Mouse (Mus musculus) kidney, postnatal 25 days (tissue): ENCODE measurements around the gene Hectd4.
"Not testable (repeated sequence)": the region's sequence is repeated elsewhere in the genome, so short reads cannot be mapped to it uniquely, and the experiment has no call there.

Experiments used
- DNase-seq, 2 experiments: peaks; one replicate each; pipeline ENCODE4 v3.0.0; 2021; ENCODE audit warnings: mixed read lengths in 2 of 2

Hectd4 gene

DNA sequence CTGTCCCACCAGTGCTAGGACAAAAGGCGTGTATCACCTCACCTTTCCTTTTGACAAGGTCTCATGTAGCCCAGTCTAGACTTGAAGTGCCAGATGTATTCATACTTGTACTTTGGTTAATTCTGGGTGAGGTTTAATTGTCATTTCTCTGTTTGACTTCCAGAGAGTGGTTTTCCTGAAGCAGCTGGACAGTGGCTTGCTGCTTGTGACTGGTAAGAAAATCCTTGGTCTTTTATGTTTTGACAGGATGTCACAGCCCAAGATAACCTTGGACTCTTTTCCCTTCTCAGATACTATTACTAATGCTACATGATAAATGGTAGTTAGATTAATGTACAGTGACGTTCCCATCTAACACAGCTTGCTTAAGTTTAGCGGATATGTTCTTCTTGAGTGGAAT is 13.0 kb upstream of the Hectd4 start:
- no peak for DNase-seq

DNA sequence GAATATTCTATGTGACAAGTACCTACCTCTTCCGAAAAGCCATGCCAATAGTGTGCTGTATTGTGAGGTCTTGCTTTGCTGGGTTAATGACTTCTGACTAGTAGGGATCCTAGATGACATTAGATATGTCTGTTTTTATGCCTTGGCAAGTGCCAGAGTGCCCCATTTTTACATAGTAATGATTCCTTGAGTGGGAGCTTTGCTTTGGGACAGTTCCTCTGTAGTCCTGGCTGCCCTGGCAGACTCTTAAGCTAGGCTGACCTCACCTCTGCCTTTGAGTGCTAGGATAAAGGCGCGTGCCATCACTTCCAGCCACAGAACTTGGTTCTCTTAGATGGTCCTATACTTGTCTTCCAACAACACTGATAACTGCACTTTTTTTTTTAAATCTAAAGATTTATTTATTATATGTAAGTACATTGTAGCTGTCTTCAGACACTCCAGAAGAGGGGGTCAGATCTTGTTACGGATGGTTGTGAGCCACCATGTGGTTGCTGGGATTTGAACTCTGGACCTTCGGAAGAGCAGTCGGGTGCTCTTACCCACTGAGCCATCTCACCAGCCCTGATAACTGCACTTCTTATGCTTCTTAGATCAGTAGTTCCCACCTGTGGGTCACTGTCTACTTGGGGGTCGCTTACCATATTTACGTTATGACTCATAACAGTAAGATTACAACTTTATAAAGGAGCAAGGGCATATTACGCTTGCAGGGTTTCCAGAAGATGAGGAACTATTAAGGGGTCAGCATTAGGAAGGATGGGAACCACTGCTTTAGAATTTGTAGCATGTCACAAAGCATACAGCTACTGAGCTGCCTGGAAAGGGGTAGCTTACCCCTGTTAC is 10.0 kb upstream of the Hectd4 start:
- no peak for DNase-seq

DNA sequence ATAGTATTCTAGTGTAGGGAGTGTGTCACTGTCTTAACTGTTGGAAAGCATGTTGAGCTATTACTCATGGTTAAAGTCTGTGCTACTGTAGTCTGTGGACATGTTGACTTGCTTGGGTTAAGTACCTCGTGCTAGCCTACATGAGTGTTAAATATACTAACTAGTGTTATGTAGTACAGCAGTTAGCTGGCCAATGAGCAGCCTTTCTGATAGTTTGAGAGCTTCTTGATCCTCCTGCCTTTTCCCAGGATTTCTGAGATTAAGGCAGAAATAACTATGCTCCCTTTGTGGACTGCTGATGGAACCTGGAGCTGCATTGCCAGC is 9.5 kb upstream of the Hectd4 start:
- DNase-seq, result no peak

DNA sequence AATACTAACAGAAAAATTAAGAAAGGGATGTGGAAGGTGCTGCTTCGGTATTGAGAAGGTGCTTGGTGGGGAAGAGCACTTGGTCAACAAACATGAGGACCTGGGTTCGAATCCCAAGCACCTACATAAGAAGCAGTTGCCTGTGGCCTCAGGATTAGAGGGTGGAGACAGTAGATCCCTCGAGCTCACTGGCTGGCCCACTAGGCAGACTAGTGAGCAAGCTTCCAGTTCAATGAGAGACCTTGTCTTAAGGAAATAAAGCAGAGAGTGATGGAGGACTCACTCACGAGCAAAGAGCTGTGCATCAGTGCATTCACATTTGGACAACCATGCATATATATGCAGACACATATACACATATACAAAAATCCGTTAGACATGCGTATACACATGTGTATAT is 7.9 kb upstream of the Hectd4 start:
- DNase-seq, result no peak

DNA sequence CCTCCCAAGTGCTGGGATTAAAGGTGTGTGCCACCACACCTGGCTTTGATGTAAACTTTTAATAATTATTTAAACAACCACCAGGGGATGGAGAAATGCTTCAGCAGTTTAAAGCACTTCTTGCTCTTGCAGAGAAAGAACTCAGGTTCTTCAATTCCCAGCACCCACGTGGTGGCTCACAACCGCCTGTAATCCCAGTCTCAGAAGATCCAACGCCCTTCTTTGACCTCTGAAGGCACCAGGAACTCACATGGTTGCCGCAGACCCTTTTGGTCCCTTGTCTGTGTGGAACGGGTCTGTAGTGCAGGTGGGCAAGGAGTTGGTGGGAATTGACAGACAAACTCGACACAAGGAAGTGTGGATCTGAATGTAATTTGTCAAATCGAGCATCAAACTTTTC is 5.3 kb upstream of the Hectd4 start:
- DNase-seq, result no peak

DNA sequence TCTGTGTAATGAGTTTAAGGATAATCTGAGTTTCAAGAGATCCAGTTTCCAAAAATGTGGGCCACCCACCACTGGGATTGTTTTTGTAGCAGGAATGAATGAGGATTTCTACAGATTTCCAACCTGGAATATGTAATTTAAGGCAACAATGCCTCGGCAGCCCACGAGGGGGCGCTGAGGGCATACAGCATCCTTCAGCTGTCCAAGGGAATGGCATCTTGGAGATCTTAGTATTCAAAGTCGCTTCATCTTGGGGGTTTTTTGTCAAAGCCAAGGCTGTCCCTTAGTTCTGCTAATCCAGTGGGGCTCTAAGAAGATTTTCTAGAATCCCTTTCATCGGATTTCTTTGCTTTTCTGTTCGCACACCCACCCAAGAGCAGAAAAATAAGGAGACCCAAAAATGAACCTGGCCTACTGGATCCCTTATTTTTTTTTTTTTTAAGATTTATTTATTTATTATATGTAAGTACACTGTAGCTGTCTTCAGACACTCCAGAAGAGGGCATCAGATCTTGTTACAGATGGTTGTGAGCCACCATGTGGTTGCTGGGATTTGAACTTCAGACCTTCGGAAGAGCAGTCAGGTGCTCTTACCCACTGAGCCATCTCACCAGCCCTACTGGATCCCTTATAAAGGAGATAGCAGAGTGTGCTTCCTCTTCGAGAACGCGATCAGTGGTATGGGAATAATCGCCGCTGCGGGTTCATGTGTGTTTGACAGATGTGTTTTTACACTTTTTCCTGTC is 4.5 kb upstream of the Hectd4 start:
- peak; percentile 62 to 79 for DNase-seq

DNA sequence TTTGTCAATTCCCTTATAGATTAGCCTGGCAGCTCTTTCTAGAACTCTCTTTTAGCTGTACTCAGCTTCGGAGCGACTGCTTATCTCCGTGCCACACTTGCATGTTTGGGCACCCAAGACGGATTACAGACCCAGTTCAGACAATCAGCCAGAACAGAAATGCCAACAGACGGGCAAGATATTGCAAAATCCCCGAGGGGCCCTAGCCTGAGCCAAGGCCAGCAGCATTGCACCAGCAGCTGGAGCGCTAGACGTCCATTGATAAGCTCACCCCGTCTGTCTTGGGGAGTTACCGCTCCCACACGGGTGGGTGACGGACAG is 3.9 kb upstream of the Hectd4 start:
- no peak for DNase-seq

DNA sequence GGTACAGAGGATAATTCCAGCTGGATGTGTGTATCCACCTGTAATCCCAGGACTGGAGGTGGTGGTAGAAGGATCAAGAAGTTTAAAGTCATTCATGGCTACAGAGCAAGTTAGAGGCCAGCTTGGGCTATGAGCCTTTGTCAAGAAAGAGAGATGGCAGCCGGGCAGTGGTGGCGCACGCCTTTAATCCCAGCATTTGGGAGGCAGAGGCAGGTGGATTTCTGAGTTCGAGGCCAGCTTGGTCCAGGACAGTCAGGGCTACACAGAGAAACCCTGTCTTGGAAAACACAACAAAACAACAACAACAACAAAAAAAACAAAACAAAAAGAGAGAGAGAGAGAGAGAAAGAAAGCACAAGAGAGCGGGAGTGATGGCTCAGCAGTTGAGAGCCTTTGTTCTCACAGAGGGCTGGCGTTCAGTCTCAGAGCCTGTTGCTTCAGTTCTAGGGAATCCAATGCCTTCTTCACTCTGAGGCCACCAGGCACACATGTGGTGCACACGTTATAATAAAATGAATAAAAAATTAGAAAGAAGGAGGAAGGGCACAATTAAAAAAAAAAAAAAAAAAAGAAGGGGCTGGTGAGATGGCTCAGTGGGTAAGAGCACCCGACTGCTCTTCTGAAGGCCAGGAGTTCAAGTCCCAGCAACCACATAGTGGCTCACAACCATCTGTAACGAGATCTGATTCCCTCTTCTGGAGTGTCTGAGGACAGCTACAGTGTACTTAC is 3.3 kb upstream of the Hectd4 start:
- DNase-seq, result not testable (repeated sequence)

DNA sequence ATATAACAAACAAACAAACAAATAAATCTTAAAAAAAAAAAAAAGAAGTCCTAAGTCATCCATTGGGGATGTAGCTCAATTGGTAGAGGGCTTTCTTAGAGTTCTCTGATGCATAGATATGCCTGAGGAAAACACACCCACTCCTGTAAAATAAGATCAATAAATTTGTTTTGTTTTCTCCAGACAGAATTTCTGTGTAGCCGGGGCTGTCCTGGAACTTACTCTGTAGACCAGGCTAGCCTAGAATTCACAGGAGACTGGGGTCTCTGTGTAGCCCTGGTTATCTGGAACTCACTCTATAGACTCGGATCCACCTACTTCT is 2.7 kb upstream of the Hectd4 start:
- DNase-seq, result no peak

DNA sequence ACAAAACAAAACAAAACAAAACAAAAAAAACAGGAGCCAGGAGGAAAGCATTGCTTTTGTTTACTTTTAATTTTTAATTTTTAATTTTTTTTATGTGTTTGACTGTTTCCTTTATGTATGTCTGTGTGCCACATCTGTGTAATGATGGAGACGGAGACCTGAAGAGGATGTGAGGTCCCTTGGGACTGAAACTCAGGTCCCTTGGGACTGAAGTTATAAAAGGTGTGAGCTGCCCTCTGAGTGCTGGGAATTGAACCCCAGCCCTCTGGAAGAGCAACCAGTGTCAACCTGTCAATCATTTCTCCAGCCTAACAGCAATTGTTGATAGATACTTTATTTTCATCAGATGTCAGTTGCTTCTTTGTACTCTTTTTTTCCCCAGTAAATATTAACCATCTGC is 829 bp upstream of the Hectd4 start:
- DNase-seq, result no peak

DNA sequence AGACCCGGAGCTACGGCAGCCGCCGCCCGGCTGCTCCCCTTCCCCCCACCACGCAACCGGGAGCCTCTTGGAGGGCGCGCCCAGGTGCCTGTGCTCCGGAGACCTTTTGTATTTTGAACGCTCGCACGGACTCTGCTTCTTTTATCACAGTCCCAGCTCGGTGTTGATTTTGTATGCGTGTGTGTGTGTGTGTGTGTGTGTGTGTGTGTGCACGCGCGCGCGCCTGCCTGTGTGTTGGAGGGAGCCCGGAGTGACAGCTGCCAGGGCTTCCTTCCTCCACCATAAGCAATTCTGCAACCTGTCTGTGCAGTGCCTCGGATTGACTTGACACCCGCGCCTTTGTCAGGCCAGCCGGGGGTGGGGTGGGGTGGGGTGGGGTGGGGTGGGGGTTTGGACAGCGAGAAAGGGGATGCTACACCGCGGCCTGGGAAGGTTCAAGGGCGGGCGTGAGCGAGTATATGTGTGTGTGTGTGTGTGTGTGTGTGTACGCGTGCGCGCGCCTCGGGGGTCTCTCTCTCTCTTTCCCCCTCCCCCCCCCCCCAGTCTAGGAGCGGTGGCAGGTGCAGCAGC is 798 bp downstream of the Hectd4 start:
- DNase-seq, result peak; percentile 33 to 46

DNA sequence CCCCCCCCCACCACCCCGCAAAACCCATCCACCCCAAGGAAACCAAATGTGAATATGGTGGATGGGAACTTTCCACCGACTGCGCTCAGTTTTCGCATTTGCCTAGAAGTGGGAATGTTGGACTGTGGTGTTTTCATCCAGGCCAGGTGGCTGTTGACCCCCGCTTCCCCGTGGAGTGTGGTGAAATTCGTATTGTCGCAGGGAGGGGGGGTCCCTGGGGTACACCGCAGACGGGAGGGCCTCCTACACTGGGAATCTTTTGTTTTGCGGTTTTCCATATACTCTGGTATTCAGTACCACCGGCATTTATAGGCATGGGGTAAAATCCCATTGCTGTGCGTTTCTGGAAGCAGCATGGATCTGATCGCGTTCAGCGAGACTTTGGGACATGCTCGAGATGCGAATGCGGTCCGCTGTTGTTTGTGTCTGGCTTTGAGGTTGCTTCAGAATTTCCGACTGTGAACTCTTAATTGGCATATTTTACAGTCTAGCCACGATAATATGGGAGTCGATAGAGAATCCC is 1.4 kb downstream of the Hectd4 start:
- no peak for DNase-seq

DNA sequence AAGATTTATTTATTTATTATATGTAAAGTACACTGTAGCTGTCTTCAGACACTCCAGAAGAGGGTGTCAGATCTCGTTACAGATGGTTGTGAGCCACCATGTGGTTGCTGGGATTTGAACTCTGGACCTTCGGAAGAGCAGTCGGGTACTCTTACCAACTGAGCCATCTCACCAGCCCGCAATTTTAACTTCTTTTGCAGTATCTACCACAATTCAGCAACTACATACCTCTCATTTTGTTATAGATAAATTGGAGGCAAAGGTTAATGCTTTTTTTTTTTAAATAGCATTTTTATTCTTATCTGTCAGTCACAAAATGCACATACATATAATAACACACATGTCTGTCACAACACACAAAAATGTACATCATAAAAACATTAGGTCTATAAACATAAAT is 4.0 kb downstream of the Hectd4 start:
- not testable (repeated sequence) for DNase-seq

DNA sequence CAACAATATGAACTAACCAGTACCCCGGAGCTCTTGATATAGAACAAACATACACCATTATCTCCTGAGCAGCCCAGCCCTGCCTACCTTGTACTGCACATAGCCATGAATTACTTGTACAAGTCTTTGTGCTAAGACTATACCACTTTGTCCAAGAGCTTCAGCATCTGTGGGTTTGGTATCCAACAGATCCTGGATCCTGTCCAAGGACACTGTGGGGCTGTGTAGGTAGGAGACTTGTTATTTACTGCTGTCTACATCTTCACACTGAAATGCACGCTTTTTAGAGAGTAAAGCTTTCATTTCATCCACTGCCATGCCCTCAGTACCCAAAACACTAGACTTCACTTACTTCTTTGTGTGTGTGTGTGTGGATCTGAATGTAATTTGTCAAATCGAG is 4.8 kb downstream of the Hectd4 start:
- no peak for DNase-seq

DNA sequence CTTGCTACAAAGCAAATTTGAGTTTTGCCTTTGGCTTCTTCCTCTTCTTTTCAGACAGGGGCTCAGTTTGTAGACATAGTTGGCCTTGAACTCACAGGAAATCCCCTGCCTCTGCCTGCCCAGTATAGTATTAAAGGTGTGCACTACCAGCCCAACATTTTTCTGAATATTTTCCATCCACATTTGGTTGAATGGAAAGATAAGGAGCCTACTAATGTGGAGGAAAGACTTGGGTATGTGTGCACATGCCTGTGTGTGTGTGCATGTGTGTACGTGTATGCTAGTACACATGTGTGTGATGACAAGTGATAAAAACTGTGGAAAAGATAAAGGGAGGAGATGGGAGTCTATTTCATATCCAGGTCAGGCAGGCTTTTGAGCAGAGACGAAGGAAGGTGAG is 5.8 kb downstream of the Hectd4 start:
- DNase-seq, result no peak

DNA sequence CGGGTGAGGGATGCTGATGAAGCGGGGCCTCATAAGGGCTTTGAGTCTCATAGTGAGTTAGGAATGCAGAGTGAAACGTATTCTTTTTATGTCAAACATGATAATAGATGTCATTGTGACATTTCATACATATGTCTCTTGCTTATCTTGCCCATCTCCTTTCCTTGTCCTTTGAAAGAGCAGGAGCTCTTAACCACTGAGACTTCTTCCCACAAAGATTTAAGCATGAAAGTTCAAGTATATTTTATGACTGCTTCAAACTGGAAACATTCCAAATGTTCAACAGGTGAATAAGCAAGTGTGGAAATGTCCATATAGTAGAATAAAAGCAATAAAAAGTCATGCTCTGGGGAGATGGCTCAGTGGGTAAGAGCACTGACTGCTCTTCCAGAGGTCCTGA is 6.4 kb downstream of the Hectd4 start:
- DNase-seq, result no peak

DNA sequence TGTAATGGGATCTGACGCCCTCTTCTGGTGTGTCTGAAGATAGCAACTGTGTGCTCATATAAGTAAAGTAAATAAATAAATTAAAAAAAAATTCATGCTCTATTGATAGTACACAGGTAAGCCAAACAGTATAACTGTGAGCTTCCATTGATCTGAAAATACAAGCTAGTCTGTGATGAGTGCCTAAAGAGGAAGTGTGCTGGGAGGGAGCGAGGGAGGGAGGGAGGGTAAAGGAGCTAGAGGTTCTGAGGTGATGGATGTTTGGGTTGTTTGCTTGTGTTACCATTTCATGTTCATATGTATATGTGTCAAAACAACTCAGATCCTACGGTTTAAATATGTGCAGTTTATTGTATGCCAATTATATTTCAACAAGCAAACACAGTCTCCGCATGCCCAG is 6.8 kb downstream of the Hectd4 start:
- no peak for DNase-seq

DNA sequence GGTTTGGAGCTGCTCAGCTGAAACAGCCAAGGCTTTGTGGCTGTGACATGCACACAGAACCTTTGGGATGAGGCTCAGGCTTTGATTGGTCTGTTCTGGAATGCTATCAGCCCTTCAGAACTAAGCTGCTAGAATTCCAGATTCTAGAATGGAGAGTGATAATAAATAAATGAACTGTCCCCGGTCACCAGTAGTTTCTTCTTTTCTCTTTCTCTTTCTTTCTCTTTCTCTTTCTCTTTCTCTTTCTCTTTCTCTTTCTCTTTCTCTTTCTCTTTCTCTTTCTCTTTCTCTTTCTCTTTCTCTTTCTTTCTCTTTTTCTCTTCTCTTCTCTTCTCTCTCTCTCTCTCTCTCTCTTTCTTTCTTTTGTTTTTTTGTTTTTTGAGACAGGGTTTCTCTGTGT is 7.3 kb downstream of the Hectd4 start:
- not testable (repeated sequence) for DNase-seq

DNA sequence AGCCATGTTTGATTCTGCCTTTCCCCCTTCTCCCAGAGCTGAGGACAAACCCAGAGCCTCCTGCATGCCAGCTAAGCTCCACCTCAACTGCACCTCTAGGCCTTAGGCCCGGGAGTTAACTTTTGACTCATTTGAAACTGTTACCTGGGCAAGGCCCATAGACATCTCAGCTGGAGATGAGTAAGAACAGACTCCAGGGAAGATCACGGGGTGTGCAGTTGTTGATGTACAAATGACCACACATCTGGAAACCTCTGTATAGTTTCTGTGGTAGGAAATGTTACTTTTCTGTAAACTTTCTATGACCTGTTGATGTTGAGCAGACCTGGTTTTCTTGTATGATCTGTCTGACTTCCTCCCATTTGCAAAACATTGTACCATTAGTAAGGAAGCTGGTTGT is 9.2 kb downstream of the Hectd4 start:
- no peak for DNase-seq

DNA sequence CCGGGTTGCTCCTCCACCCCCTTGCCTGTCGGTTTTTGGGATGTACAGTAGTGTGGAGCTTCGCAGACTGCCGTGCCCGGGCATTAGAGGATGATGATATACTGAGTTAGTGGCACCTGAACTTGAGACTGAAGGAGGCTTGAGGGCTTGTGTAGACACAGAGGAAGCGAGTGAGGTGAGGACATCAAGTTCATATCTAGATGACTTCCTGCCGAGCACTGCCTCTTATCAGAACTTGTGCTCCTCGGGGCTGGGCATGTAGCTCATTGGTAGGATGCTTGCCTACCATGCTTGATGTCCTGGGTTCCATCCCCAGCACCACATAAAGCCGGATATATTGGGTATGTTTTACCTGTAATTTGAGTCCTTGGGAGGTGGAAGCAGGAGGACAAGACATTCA is 10.8 kb downstream of the Hectd4 start:
- no peak for DNase-seq

DNA sequence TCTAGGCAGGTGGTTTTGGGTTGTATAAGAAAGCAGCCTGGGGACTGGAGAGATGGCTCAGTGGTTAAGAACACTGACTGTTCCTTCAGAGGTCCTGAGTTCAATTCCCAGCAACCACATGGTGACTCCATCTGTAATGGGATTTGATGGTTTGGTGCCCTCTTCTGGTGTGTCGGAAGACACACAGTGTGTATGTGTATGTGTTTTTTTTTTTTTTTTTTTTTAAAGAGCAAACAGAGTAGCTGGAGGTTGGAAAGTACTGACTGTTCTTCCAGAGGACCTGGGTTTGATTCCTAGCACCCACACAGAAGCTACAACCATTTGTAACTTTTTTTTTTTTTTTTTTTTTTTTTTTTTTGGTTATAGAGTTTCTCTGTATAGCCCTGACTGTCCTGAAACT is 12.8 kb downstream of the Hectd4 start:
- DNase-seq, result no peak

DNA sequence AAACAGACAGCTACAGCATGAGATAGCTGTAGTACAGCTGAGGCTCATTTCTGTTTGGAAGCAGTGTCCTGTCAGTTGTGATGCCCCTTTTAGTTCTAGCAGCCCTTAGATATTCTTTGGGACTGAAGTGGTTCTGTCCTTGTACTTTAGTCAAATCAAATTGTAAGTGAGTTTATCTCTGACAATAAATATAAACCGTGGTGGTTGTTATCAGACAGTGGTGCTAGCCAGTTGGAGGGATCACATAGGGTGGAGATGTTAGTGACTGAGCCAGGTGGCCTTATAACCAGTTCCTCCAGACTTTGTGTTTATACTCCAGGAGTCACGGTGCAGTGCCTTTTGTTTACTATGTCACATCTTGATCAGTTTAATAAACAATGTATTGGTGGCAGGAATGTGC is 13.7 kb downstream of the Hectd4 start:
- no peak for DNase-seq

DNA sequence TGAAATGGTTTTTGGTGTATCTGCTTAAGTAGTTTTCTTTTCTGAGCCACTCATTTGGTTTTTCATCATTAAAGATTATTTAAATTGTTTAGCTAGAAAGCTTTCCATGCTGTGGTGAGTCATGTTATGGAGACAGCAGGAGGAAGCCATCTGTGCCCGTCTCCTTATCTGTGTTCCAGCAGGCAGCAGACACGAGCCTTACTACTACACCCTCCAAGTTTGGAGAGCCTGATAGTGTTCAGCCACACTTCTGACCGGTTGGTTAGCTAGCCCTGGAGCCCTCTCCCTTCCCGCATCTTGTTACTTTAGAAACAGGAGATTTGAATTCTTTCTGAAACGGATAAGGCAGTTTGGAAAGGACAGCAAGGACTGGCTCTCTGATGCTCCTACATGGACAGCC is 16.2 kb downstream of the Hectd4 start:
- no peak for DNase-seq

DNA sequence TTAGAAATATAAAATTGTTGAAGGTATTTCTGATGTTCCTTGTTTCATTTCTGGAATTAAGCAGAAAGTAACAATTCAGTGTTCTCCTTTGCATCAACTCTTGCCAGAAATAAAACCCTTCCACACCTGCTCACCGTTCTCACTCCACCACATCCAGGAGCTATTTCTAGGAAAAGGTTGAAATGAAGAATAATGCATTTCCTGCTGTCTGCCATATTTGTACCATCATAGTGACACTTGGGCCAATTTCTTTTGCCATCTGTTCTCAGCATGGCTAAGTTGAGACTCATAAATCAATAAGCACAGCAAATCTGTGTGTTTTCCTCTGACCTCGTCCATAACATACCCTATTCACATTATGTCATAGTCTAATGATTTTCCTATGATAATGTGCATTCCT is 18.2 kb downstream of the Hectd4 start:
- DNase-seq, result no peak
